Mouse (Mus musculus) small intestine, adult 2 months (tissue): Measurements from ENCODE around the gene Amh. TPM values are rescaled to one million over a fixed set of nuclear protein-coding genes. Genes with fewer than 3 reads are reported as not detected.

ENCODE experiments used
- H3K27ac ChIP-seq: fragments of 200-500 bp; 2 replicates; pipeline ENCODE4 v1.5.1; 2012; ENCODE audit warnings: low read depth, low read length, control low read depth, inconsistent platforms; ENCODE audit not compliant: insufficient read depth
- H3K27me3 ChIP-seq: fragments of 200-500 bp; 2 replicates; pipeline ENCODE4 v1.6.1; 2012; ENCODE audit warnings: mild to moderate bottlenecking, moderate library complexity, low read length, inconsistent platforms; ENCODE audit not compliant: control insufficient read depth, insufficient read depth
- H3K36me3 ChIP-seq: fragments of 200-500 bp; 2 replicates; pipeline ENCODE4 v1.6.1; 2012; ENCODE audit warnings: mild to moderate bottlenecking, low read length, control low read depth, inconsistent platforms; ENCODE audit not compliant: control insufficient read depth, insufficient read depth
- H3K4me1 ChIP-seq: fragments of 200-500 bp; 2 replicates; pipeline ENCODE4 v1.6.1; 2012; ENCODE audit warnings: low read length, inconsistent platforms, mixed read lengths; ENCODE audit not compliant: control insufficient read depth, insufficient read depth, insufficient read length
- H3K4me3 ChIP-seq: fragments of 200-500 bp; 2 replicates; pipeline ENCODE4 v1.5.1; 2012; ENCODE audit warnings: low read depth, mild to moderate bottlenecking, control low read depth, inconsistent platforms, low read length, moderate library complexity
- CTCF ChIP-seq: fragments of 200-500 bp; IDR thresholded peaks from 2 replicates; pipeline ENCODE4 v1.5.1; 2012; ENCODE audit warnings: low read depth, mild to moderate bottlenecking, control low read depth, inconsistent platforms, low read length, moderate library complexity, mixed read lengths; ENCODE audit not compliant: insufficient replicate concordance, insufficient read length; ENCODE audit errors: extremely low read depth
- POLR2A ChIP-seq: fragments of 200-500 bp; IDR thresholded peaks from 2 replicates; pipeline ENCODE4 v1.6.1; 2012; ENCODE audit warnings: low read depth, mild to moderate bottlenecking, control low read depth, inconsistent platforms, low read length, moderate library complexity
- WGBS: fragments of 180-500 bp; shearing (Covaris S2); methylation state at CpG from one replicate; pipeline ENCODE4 v1.1.7; 2018; 5-methylcytosine and 5-hydroxymethylcytosine counted together
- polyA plus RNA-seq: library from polyadenylated mRNA; depleted of rRNA; stranded (reverse); fragments of >200 nt; gene quantifications from 2 replicates; pipeline ENCODE4 v1.2.3, GENCODE M21; 2012; rRNA removed

Amh gene
- polyA plus RNA-seq, 1 experiment: 0.87 TPM

DNA sequence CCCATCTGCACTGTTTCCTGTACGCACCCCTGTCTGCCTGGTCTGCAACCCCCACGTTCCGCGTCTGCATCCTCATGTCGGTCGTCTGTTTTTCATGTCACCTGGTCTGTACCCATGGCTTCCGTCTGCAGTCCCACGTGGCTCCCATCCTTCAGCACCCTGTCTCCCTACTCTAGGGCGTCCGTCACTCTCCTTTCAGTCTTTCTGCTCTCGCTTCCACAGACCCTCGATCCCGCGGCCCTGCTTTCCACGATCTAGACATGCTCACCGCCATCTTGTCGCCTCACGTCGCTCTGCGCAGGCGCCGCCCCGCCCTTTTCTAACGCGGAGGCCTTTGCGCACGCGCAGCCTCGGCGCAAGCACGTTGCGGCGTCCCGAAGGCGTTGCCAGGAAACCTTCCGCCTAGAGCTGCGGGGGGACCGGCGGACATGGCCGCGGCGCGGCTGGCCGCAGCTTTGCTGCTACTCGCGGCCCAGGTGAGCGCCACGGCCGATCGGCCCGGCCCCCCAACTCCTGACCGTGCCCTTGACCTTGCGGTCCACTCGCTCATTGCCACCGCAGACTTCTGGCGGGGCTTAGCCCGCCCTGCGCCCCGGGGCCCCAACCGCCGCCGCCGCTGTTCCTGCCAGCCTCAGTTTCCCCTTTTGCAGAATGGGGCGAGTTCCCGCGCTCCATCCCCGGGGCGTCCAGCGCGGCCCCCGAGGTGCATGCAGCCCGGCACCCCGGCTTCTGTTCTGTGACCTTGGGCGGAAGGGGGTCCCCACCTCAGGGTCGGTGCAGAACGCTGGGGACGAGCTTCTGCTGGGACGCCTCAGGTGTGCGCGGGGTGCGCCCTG, 50.1 kb downstream of the Amh start, which contains the start of the genes Lsm7 and Sppl2b:
Lsm7 (minus strand) TSS at position 297 of the 836 bp plus-strand sequence.
Sppl2b (plus strand) TSS at position 363 of the 836 bp plus-strand sequence.
- WGBS: under 1% methylated on average over 81 of the region's 81 CpGs
- Histone ChIP-seq H3K36me3 (peaks cover 12% of the 10 kb centered on the region), H3K27me3 (no peaks in the 10 kb centered on the region), H3K4me1 (peaks cover 16% of the 10 kb centered on the region), H3K4me3 (peak within 1 kb of the TSS; percentile 81), H3K27ac (no peak within 1 kb of the TSS)
- TF ChIP-seq CTCF: no peak
- TF ChIP-seq POLR2A: peak; percentile 67

- Histone ChIP-seq H3K27me3 (no peaks in the 10 kb centered on the region), H3K4me1 (peaks cover 16% of the 10 kb centered on the region), H3K36me3 (peaks cover 12% of the 10 kb centered on the region), H3K4me3 (peak overlapping the region; percentile 81), H3K27ac (no peak overlapping the region)
- 15% methylated on average over 11 of the region's 11 CpGs for WGBS
- TF ChIP-seq CTCF (no peak), POLR2A (no peak)
Observed at GRCm38 (mm10) chr10:80855749-80856073, 50.7 kb downstream of the Amh start.

- Histone ChIP-seq H3K27ac (no peak overlapping the region), H3K36me3 (peaks cover 14% of the 10 kb centered on the region), H3K4me3 (no peak overlapping the region), H3K4me1 (peaks cover 16% of the 10 kb centered on the region), H3K27me3 (no peaks in the 10 kb centered on the region)
- WGBS: 63% methylated on average over 3 of the region's 3 CpGs
- TF ChIP-seq POLR2A (no peak), CTCF (no peak)
Observed at GRCm38 (mm10) chr10:80856267-80856666, 51.2 kb downstream of the Amh start.

DNA sequence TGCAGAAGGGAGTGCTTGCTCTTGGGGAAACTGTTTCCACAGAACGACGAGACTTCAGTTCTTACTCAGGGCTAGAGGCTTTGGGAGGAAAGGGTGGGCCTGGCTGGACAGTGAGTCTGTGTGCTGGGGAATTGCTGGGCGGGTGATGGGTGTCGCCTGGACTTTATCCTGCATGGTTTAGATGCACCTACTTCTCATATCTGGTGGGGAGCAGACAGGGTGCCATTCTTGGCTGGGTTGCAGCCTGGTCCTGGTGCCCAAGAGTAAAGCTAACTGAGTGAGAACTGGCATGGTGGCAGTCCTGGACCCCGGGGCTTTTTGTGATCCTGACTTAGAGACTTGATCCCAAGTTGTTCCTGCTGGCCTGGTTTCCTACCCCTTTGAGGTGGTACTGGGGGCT, 51.9 kb downstream of the Amh start:
- TF ChIP-seq CTCF (no peak), POLR2A (no peak)
- Histone ChIP-seq H3K27ac (no peak overlapping the region), H3K27me3 (no peaks in the 10 kb centered on the region), H3K4me3 (no peak overlapping the region), H3K4me1 (peaks cover 16% of the 10 kb centered on the region), H3K36me3 (peaks cover 13% of the 10 kb centered on the region)
- WGBS: 42% methylated on average over 5 of the region's 5 CpGs

Other genes starting within 250 kb of the Amh start
- gene Rexo1, start 243.7 kb upstream of the Amh start, polyA plus RNA-seq: 33.1 and 63.7 TPM in 2 replicates
- gene Klf16, start 227.9 kb upstream of the Amh start, polyA plus RNA-seq: 18.4 and 33.2 TPM in 2 replicates
- 381 and 644 TPM in 2 replicates for gene Abhd17a, start 214.9 kb upstream of the Amh start, polyA plus RNA-seq
- 84.0 and 130 TPM in 2 replicates for gene Scamp4, start 202.4 kb upstream of the Amh start, polyA plus RNA-seq
- 18.2 and 23.9 TPM in 2 replicates for gene Adat3, start 202.4 kb upstream of the Amh start, polyA plus RNA-seq
- gene Gm49322, start 199.2 kb upstream of the Amh start, polyA plus RNA-seq: 1.3 and 2.2 TPM in 2 replicates
- gene Csnk1g2, start 182.4 kb upstream of the Amh start, polyA plus RNA-seq: 115 and 266 TPM in 2 replicates
- gene Btbd2, start 148.2 kb upstream of the Amh start, polyA plus RNA-seq: 45.4 and 84.1 TPM in 2 replicates
- gene Mknk2, start 127.1 kb upstream of the Amh start, polyA plus RNA-seq: 96.1 and 146 TPM in 2 replicates
- gene Mob3a, start 103.3 kb upstream of the Amh start, polyA plus RNA-seq: 26.5 and 40.0 TPM in 2 replicates
- 20.8 and 36.3 TPM in 2 replicates for gene Izumo4, start 103.1 kb upstream of the Amh start, polyA plus RNA-seq
- gene Ap3d1, start 63.0 kb upstream of the Amh start, polyA plus RNA-seq: 64.9 and 110 TPM in 2 replicates
- 57.6 and 83.7 TPM in 2 replicates for gene Dot1l, start 50.0 kb upstream of the Amh start, polyA plus RNA-seq
- gene Sf3a2, start 7.0 kb upstream of the Amh start, polyA plus RNA-seq: 23.0 and 40.2 TPM in 2 replicates
- gene Plekhj1, start 6.6 kb upstream of the Amh start, polyA plus RNA-seq: 26.0 and 41.8 TPM in 2 replicates
- not detected in 2 replicates for gene Jsrp1, start 8.3 kb downstream of the Amh start, polyA plus RNA-seq
- gene Oaz1, start 21.4 kb downstream of the Amh start, polyA plus RNA-seq: 771 and 1,172 TPM in 2 replicates
- 0.06 and 0.08 TPM in 2 replicates for gene Lingo3, start 38.8 kb downstream of the Amh start, polyA plus RNA-seq
- 61.1 and 82.7 TPM in 2 replicates for gene Lsm7, start 50.0 kb downstream of the Amh start, polyA plus RNA-seq
- 43.1 and 81.2 TPM in 2 replicates for gene Sppl2b, start 50.0 kb downstream of the Amh start, polyA plus RNA-seq
- gene Tmprss9, start 66.6 kb downstream of the Amh start, polyA plus RNA-seq: 0.66 and 1.3 TPM in 2 replicates
- gene Timm13, start 95.7 kb downstream of the Amh start, polyA plus RNA-seq: 132 and 250 TPM in 2 replicates
- gene Lmnb2, start 113.0 kb downstream of the Amh start, polyA plus RNA-seq: 14.5 and 29.2 TPM in 2 replicates
- gene Gadd45b, start 124.8 kb downstream of the Amh start, polyA plus RNA-seq: 16.2 and 29.7 TPM in 2 replicates
- 0.44 and 0.74 TPM in 2 replicates for gene Gng7, start 209.7 kb downstream of the Amh start, polyA plus RNA-seq
- 0.32 and 0.38 TPM in 2 replicates for gene Diras1, start 220.4 kb downstream of the Amh start, polyA plus RNA-seq
- 19.3 and 31.6 TPM in 2 replicates for gene Slc39a3, start 232.2 kb downstream of the Amh start, polyA plus RNA-seq